Mouse (Mus musculus): Measurements from ENCODE around the gene Rpl31. TPM values are rescaled to one million over a fixed set of nuclear protein-coding genes. Genes with fewer than 3 reads are reported as not detected.
A peak's percentile ranks its signal among the peaks of the same experiment; 100 is the strongest.

The Rpl31 gene
- 100 to 1,000 TPM; 470 to 601 (median 547) TPM for total RNA-seq (2022)

DNA sequence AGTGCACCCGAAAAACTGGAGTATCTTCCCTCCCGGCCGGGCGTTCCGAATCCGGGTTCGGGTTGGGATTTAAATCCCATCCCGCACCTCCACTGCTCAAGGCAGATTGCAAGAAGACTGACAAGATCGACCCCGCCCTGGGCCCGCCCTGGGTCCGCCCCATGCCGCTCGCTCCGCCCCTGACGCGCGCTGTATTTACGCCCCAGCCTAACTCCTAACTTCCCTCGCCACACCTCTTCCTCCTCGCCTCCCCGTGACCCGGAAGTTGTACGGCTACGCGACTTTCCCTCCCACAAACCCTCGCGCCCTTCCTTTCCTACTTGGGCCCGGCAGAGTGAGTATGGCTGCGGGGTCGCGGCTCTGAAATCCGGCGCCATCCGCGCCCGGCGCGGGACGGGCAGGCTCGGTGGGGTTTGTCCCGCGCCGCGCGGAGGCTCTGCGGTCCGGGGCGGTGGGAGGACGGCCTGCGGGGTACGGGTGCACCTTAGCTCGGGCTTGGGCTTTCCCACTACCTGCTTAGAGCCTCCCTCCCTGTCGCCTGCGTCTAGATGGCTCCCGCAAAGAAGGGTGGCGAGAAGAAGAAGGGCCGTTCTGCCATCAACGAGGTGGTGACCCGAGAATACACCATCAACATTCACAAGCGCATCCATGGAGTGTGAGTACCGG is at the start of gene Rpl31:
Gene Rpl31 (plus strand): TSS at position 242 of the 666 bp plus-strand sequence.
- peak; percentile 99 for DNase-seq (ENCODE audit: low spot score)

- DNase-seq (ENCODE audit: low spot score): peak; percentile 67
Measured at GRCm38 (mm10) chr1:39317935-39318334, 49.7 kb upstream of the Rpl31 start.

GRCm38 (mm10) chr1:39318870-39319269 is 48.8 kb upstream of the Rpl31 start:
- no peak for DNase-seq (ENCODE audit: low spot score)

DNA sequence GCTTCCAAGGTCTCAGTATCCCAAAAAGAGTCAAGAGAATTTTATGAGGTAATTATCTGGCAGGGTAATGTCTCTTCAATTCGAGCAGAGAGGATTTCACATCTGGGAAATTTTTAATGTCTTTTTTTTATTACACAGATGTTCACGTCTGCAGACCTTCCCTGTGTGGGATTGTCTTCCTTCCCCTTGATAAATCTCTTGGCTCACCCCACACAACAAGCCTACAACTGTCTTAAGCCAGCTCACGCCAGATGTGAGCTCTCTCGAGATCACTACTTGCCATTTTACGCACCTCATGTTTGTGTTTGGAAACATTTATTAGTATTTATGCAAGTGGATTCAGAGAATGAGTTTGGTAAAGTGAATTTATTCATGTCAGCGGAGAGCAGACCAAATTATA is 45.7 kb upstream of the Rpl31 start:
- DNase-seq (ENCODE audit: low spot score): peak; percentile 15

DNA sequence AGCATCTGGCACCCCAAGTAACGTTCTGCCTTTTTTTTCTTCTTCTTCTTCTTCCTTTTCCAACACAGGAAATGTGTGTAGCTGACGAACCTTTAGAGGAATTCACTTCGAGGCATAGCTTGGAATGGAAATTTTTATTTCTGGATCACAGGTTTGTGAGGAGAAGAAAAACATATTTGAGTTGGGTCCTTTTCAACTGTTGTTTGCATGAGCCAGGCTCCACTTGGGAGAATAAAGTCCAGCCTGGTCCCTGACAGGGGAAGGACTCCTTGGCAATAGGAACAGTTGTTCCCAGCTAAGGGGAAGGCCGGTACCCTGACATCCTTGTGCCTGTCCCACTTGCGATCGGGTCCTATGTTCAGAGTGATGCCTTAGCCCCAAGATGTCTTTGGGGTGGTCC is 42.4 kb upstream of the Rpl31 start:
- DNase-seq (ENCODE audit: low spot score): no peak

- no peak for DNase-seq (ENCODE audit: low spot score)
Measured at GRCm38 (mm10) chr1:39327546-39327945, 40.1 kb upstream of the Rpl31 start.

GRCm38 (mm10) chr1:39330857-39331594 is 36.6 kb upstream of the Rpl31 start:
- peak; percentile 63 for DNase-seq (ENCODE audit: low spot score)

- DNase-seq (ENCODE audit: low spot score): no peak
Measured at GRCm38 (mm10) chr1:39332456-39332855, 35.2 kb upstream of the Rpl31 start.

- DNase-seq (ENCODE audit: low spot score): no peak
Measured at GRCm38 (mm10) chr1:39335561-39336196, 32.0 kb upstream of the Rpl31 start.

- no peak for DNase-seq (ENCODE audit: low spot score)
Measured at GRCm38 (mm10) chr1:39336788-39337187, 30.9 kb upstream of the Rpl31 start.

DNA sequence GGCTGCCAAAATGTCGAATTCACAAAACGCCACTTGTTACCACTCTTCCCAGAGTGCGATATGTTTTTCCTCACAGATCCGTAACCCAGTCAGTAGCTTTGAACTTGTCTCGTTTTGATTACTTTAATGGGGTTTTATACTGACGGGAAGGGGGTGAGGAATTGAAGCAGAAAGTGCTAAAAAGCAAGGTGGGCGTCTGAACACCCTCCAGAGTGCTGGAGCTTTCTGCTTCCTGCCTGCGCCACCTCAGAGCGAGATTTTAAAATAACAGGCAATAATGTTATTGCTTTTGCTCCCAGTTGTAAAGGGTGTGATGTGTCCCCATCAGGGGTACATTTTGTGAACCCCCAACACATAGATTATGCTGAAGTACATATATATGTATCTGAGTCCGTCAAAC is 28.8 kb upstream of the Rpl31 start:
- DNase-seq (ENCODE audit: low spot score): no peak

DNA sequence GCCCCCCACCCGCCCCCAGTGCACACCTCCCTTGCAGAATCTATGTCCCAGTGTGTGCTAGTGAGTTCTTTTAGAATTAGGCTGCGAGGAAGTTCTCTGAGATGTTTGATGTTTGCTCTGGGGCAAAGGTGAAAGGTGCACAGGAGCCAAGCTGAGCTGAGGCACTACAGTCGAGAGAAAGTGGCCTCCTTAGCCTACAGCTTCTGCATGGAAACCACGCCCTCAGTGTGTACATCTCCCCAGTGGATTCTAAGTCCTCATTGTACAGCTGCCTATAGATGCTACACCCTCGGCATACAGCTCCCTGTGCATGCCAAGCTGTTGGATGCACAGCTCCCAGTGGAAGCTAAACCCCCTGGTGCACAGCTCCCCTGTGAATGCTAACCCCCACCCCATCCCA is 28.2 kb upstream of the Rpl31 start:
- DNase-seq (ENCODE audit: low spot score): no peak

GRCm38 (mm10) chr1:39340156-39340555 is 27.5 kb upstream of the Rpl31 start:
- DNase-seq (ENCODE audit: low spot score): no peak

DNA sequence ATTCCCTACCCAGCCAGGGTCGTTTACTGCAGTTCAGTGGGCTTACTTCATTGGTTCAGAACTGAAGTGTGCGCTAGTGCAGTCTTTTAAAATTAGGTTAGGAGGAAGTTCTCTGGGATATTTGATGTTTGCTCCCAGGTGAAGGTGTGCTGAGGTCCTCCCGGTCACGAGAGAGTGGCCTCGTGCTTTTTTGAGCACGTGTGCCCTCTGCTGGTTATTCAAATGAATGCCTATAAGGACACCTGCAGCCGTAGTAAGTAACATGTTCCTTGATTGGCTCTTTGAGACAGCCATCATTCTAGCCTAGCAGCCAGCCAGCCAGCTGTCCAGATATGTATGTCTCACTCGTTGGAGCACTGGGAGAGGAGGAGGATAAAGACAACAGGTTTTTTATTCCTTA is 27.0 kb upstream of the Rpl31 start:
- peak; percentile 49 for DNase-seq (ENCODE audit: low spot score)

DNA sequence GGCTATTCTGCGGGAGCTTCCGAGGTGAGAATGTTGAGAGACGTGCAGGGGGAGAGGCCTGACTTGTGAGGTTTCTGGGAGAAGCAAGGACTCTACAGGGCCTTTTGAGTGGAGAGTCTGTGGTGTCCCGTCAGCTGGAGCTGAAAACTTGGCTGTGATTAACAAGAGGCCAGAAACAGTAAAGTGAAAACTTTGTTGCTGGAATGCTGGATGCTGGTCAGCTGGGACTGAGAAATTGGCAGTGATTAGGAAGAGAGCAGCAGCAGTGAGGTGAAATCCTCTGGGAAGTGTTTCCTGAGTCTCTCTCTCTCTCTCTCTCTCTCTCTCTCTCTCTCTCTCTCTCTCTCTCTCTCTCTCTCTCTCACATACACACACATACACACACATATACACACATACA is 25.8 kb upstream of the Rpl31 start:
- peak; percentile 29 for DNase-seq (ENCODE audit: low spot score)

DNA sequence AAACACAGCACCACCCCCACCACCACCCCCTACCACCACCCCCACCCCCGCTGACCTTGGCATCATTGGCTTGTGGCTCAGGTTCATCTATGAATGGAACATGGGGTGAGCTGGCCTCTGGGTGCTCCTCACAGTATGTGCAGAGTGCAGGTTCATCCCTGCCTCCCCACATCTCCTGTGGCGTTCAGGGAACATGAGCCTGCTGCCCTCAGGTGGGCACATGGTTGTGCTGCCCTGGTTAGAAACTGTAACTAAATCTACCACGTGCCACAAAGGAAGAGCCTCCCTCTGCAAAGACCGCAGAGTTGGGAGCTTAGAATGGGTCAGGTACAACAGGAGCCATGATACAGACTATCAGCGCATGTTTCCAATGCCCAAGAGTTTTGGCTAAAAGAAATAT is 24.4 kb upstream of the Rpl31 start:
- no peak for DNase-seq (ENCODE audit: low spot score)

DNA sequence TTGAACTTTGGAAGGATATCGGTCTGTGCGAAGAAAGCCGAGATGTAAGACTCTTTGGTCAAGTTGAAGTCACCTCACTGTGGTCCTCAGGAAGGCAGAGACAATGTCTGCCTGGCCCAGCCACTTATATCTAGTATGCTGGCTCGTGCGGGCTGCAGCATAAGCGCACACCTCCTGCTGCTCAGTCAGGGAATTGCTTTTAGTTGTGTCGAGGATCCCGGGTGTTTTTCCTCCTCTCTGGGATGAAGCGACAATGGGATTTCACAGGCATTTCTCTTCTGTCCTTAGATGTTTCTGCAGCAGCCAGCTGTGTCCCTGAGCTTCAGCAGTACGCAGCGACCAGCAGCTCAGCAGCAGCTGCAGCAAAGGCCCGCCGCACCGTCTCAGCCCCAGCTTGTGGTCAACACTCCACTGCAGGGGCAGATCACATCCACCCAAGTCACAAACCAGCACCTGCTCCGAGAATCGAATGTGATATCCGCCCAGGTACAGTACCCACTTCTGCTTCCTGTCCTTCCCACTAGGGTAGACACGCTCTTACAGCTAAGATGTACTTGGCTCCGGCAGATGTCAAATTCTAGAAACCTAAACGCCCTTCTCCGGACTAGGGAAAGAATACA is 22.6 kb upstream of the Rpl31 start:
- DNase-seq (ENCODE audit: low spot score): no peak

GRCm38 (mm10) chr1:39349001-39349400 is 18.6 kb upstream of the Rpl31 start:
- DNase-seq (ENCODE audit: low spot score): peak; percentile 69

DNA sequence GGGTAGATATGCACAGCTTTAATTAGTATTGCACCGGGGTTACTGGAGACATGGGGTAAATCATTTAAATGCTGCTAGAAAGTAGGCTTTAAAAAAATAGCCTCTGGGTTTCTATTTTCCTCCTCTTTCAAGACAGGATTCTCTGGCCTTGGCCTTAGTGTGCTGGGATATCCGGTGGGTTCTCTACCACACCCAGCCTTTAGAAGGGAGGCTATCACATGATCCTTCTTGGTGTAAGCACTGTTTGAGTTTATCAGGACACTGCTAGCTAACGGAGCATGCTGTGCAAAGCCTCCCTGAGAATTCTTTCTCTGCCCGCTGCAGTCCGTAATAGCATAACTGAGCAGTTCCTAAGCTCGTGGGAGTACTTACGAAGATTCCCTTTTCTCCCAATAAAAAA is 18.2 kb upstream of the Rpl31 start:
- DNase-seq (ENCODE audit: low spot score): no peak

- no peak for DNase-seq (ENCODE audit: low spot score)
Measured at GRCm38 (mm10) chr1:39361754-39362514, 5.7 kb upstream of the Rpl31 start.

DNA sequence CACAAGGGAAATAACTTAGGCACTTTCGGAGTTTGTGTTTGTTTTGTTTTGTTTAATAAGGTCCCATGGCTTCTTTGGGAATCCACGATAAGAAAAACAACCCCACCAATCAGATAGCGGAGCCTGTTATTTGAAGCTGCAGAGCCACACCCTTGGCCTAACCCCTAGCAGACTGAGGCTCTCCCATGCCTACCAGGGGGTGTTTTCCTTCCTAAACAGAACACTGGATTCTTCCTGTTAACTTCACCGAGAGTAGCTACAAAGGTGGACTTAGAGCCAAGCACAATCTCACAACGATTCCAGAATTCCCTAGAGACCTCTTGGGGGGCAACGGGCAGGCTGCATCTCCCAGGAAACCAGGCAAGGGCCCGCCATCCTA is 5.1 kb upstream of the Rpl31 start:
- DNase-seq (ENCODE audit: low spot score): no peak

DNA sequence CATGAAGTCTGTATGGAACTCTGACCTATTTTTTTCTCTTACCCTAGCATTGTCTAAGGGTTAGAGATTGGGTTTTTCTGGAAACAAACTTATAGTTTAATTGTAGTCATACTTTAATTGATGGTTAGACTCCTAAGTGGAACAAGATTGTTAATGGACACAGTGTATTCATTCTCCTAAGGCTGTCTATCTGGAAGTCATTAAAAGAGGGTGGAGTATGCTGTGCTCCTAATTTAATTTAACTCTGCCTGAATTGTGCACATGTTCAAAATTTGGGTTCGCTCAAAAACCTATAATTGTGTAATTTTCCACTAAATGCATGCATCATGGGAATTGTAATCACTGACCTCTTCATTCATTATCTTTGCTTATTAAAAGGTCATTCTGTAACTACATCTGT is 2.1 kb upstream of the Rpl31 start:
- no peak for DNase-seq (ENCODE audit: low spot score)

Measured in heart, adult 8-10 months (tissue).